Mouse (Mus musculus) lung, postnatal 0 days (tissue): ENCODE results near the gene Mettl7a2.
"Not testable (repeated sequence)": the region's sequence is repeated elsewhere in the genome, so short reads cannot be mapped to it uniquely, and the experiment has no call there.

Experiments
- CTCF ChIP-seq: IDR thresholded peaks from 2 replicates; pipeline ENCODE4 v1.5.1; 2016; ENCODE audit warnings: antibody characterized with exemption, mild to moderate bottlenecking
- EP300 ChIP-seq: IDR thresholded peaks from 2 replicates; pipeline ENCODE4 v1.6.1; 2016; ENCODE audit warnings: antibody characterized with exemption, mild to moderate bottlenecking, control low read depth

- not testable (repeated sequence) for TF ChIP-seq CTCF
- TF ChIP-seq EP300, result peak; percentile 27; the same call in 1 of the 2 replicates
Measured at GRCm38 (mm10) chr15:100341314-100341980, 11.6 kb upstream of the Mettl7a2 start.
